Mouse (Mus musculus) ES-E14 (cell line): ENCODE data around the gene Cd151. TPM values are rescaled to one million over a fixed set of nuclear protein-coding genes. Genes with fewer than 3 reads are reported as not detected.

ENCODE experiments used
- DNase-seq: peaks from one replicate; pipeline ENCODE4 v3.0.0-alpha.2; 2013; ENCODE audit warnings: low read depth, low spot score
- H3K27ac ChIP-seq: 2 replicates; pipeline ENCODE4 v1.5.1; 2012; ENCODE audit warnings: low read depth, mild to moderate bottlenecking, low read length, moderate library complexity, mixed read lengths; ENCODE audit not compliant: poor library complexity, insufficient read depth, severe bottlenecking
- H3K36me3 ChIP-seq: 2 replicates; pipeline ENCODE4 v1.6.1; 2012; ENCODE audit warnings: mild to moderate bottlenecking, low read length, moderate library complexity, mixed read lengths; ENCODE audit not compliant: control insufficient read depth, poor library complexity, insufficient read depth, severe bottlenecking
- H3K4me1 ChIP-seq, 2 experiments: fragments of 150-350 bp in 1 of 2; sonication (generic) in 1 of 2; 2 replicates each; pipeline ENCODE4 v1.6.1; 2012; ENCODE audit warnings: low read length in 2 of 2, mild to moderate bottlenecking in 1 of 2, mixed read lengths in 1 of 2; ENCODE audit not compliant: control insufficient read depth in 2 of 2, insufficient read depth in 2 of 2, poor library complexity in 1 of 2
- H3K4me3 ChIP-seq, 2 experiments: fragments of 150-350 bp in 1 of 2; sonication (generic) in 1 of 2; 2 replicates each; pipeline ENCODE4 v1.5.1; 2012; ENCODE audit warnings: low read length in 2 of 2, low read depth in 1 of 2, mild to moderate bottlenecking in 1 of 2, mixed read lengths in 1 of 2; ENCODE audit not compliant: insufficient read depth in 1 of 2, poor library complexity in 1 of 2, severe bottlenecking in 1 of 2
- H3K9ac ChIP-seq: 2 replicates; pipeline ENCODE4 v1.6.1; 2012; ENCODE audit warnings: low read depth, mild to moderate bottlenecking, low read length, mixed read lengths; ENCODE audit not compliant: poor library complexity, insufficient read depth, severe bottlenecking
- H3K9me3 ChIP-seq: fragments of 150-350 bp; sonication (generic); 2 replicates; pipeline ENCODE4 v1.6.1; 2012; ENCODE audit warnings: low read depth, mild to moderate bottlenecking, low read length; ENCODE audit not compliant: control insufficient read depth, insufficient read depth
- CHD2 ChIP-seq: IDR thresholded peaks from 2 replicates; pipeline ENCODE4 v1.6.1; 2014; ENCODE audit warnings: mild to moderate bottlenecking, low read depth, low read length, inconsistent platforms
- HCFC1 ChIP-seq: IDR thresholded peaks from 2 replicates; pipeline ENCODE4 v1.6.1; 2012; ENCODE audit warnings: low read length, inconsistent platforms, borderline replicate concordance; ENCODE audit not compliant: insufficient read depth
- MAFK ChIP-seq: IDR thresholded peaks from 2 replicates; pipeline ENCODE4 v1.6.1; 2014; ENCODE audit warnings: mild to moderate bottlenecking, low read depth, low read length, inconsistent platforms; ENCODE audit not compliant: insufficient read depth
- ZC3H11A ChIP-seq: IDR thresholded peaks from 2 replicates; pipeline ENCODE4 v1.6.1; 2012; ENCODE audit warnings: low read depth, mild to moderate bottlenecking, inconsistent platforms, low read length, borderline replicate concordance
- ZNF384 ChIP-seq: IDR thresholded peaks from 2 replicates; pipeline ENCODE4 v1.6.1; 2012; ENCODE audit warnings: low read depth, low read length, inconsistent platforms
- in situ Hi-C, 2 experiments: fragments of 600-800 bp; cut with MboI; formaldehyde crosslinking; loops; one replicate each; pipeline ENCODE4 v1.15.1; 2025; ENCODE audit warnings: low sequenced_read_pairs in 2 of 2, inconsistent platforms in 1 of 2; ENCODE audit not compliant: unreplicated experiment in 2 of 2
- total RNA-seq: library from RNA; depleted of rRNA; stranded (reverse); fragments of 300-350 nt; gene quantifications from 2 replicates; pipeline ENCODE4 v1.2.3, GENCODE M21; 2012

The Cd151 gene
- total RNA-seq, 1 experiment: 238 TPM

GRCm38 (mm10) chr7:141447110-141447991 is 19.8 kb upstream of the Cd151 start, which contains the start of gene Rplp2:
TSS of gene Rplp2 (plus strand) at chr7:141447370.
- peak; percentile 90 for DNase-seq
- H3K9ac ChIP-seq: peak within 1 kb of the TSS; percentile 98
- TF ChIP-seq ZC3H11A (no peak), ZNF384 (peak; percentile 73; the same call in 1 of the 2 replicates), MAFK (0 out of 2 replicates have a peak, but pooled peaks have one; percentile 8), CHD2 (no peak), HCFC1 (peak; percentile 93)
- H3K36me3 ChIP-seq: peaks cover 41% of the 10 kb centered on the region
- in situ Hi-C loops: no loop called here
- H3K27ac ChIP-seq: peak within 1 kb of the TSS; percentile 84
- no peaks in the 10 kb centered on the region for H3K9me3 ChIP-seq
- peak within 1 kb of the TSS; percentile 89 to 93 for H3K4me3 ChIP-seq
- H3K4me1 ChIP-seq: peaks cover 0 to 11% of the 10 kb centered on the region in 2 experiments; a peak in 2 of 4 replicates

GRCm38 (mm10) chr7:141451928-141452327 is 15.3 kb upstream of the Cd151 start:
- TF ChIP-seq ZNF384 (no peak), ZC3H11A (no peak), MAFK (no peak), CHD2 (no peak), HCFC1 (no peak)
- no peak for DNase-seq
- Histone ChIP-seq H3K9me3 (no peaks in the 10 kb centered on the region), H3K36me3 (peaks cover 36% of the 10 kb centered on the region), H3K4me1 (peaks cover 0 to 11% of the 10 kb centered on the region in 2 experiments; a peak in 1 of 4 replicates), H3K9ac (no peak overlapping the region), H3K4me3 (no peak overlapping the region), H3K27ac (no peak overlapping the region)
- in situ Hi-C loops: no loop called here

- peaks cover 29% of the 10 kb centered on the region for H3K36me3 ChIP-seq
- TF ChIP-seq HCFC1 (no peak), ZNF384 (no peak), CHD2 (no peak), MAFK (no peak), ZC3H11A (no peak)
- no peak for DNase-seq
- in situ Hi-C loops: no loop called here
- peaks cover 0 to 11% of the 10 kb centered on the region in 2 experiments; a peak in 1 of 4 replicates for H3K4me1 ChIP-seq
- no peak overlapping the region for H3K27ac ChIP-seq
- H3K9me3 ChIP-seq: no peaks in the 10 kb centered on the region
- H3K9ac ChIP-seq: no peak overlapping the region
- no peak overlapping the region for H3K4me3 ChIP-seq
These were observed 13.6 kb upstream of the Cd151 start for GRCm38 (mm10) chr7:141453636-141454035.

- H3K4me1 ChIP-seq: peaks cover 0 to 20% of the 10 kb centered on the region in 2 experiments; a peak in 2 of 4 replicates
- TF ChIP-seq HCFC1 (no peak; the same call in 1 of the 2 replicates), MAFK (no peak), CHD2 (no peak), ZC3H11A (no peak), ZNF384 (no peak)
- H3K9ac ChIP-seq: peak within 1 kb of the TSS; percentile 74
- no peaks in the 10 kb centered on the region for H3K9me3 ChIP-seq
- DNase-seq: peak; percentile 95
- in situ Hi-C loops: no loop called here
- peak within 1 kb of the TSS; percentile 68 to 91 for H3K4me3 ChIP-seq
- no peak within 1 kb of the TSS for H3K27ac ChIP-seq
- peaks cover 18% of the 10 kb centered on the region for H3K36me3 ChIP-seq
These were observed 12.1 kb upstream of the Cd151 start, which contains the start of gene Pnpla2 for GRCm38 (mm10) chr7:141454967-141455551. TSS of gene Pnpla2 (plus strand) at chr7:141455198.
